Mouse (Mus musculus): ENCODE results near the gene Dglucy.

Dglucy gene

GRCm38 (mm10) chr12:100841211-100841792 is 62.4 kb downstream of the Dglucy start:
- in situ Hi-C loops (cut with MseI, MboI), result loop anchor here (10.0 kb wide), 2 partner anchors 237 to 267 kb away; no protein-coding TSS in a partner anchor

GRCm38 (mm10) chr12:100843171-100843570 is 64.3 kb downstream of the Dglucy start:
- in situ Hi-C loops (cut with MseI, MboI), result loop anchor here (10.0 kb wide), 2 partner anchors 238 to 268 kb away; no protein-coding TSS in a partner anchor

GRCm38 (mm10) chr12:100844546-100844945 is 65.7 kb downstream of the Dglucy start:
- in situ Hi-C loops (cut with MseI, MboI), result loop anchor here (10.0 kb wide), 2 partner anchors 240 to 270 kb away; no protein-coding TSS in a partner anchor

GRCm38 (mm10) chr12:100845829-100846228 is 67.0 kb downstream of the Dglucy start:
- in situ Hi-C loops (cut with MseI, MboI), result loop anchor here (5.0 to 10.0 kb wide), 3 partner anchors 81 to 271 kb away; no protein-coding TSS in a partner anchor

GRCm38 (mm10) chr12:100846566-100846965 is 67.7 kb downstream of the Dglucy start:
- in situ Hi-C loops (cut with MseI, MboI), result loop anchor here (5.0 to 10.0 kb wide), 3 partner anchors 81 to 272 kb away; no protein-coding TSS in a partner anchor

- in situ Hi-C loops (cut with MseI, MboI), result loop anchor here (5.0 to 10.0 kb wide), 3 partner anchors 80 to 273 kb away; no protein-coding TSS in a partner anchor
Observed at GRCm38 (mm10) chr12:100847437-100848080, 68.7 kb downstream of the Dglucy start.

GRCm38 (mm10) chr12:100849421-100850138 is 70.7 kb downstream of the Dglucy start:
- in situ Hi-C loops (cut with MseI, MboI), result loop anchor here (5.0 to 10.0 kb wide), 4 partner anchors 78 to 275 kb away; no protein-coding TSS in a partner anchor

GRCm38 (mm10) chr12:100852370-100852769 is 73.5 kb downstream of the Dglucy start:
- in situ Hi-C loops (cut with MseI, MboI), result loop anchor here in 1 of 2 experiments (10.0 kb wide), 1 partner anchor 182 kb away; no protein-coding TSS in a partner anchor

- in situ Hi-C loops (cut with MseI, MboI), result loop anchor here in 1 of 2 experiments (10.0 kb wide), 1 partner anchor 178 kb away; no protein-coding TSS in a partner anchor
Observed at GRCm38 (mm10) chr12:100856337-100856736, 77.5 kb downstream of the Dglucy start.

- in situ Hi-C loops (cut with MseI, MboI), result loop anchor here in 1 of 2 experiments (10.0 kb wide), 1 partner anchor 177 kb away; no protein-coding TSS in a partner anchor
Observed at GRCm38 (mm10) chr12:100857791-100858190, 78.9 kb downstream of the Dglucy start.

GRCm38 (mm10) chr12:100862272-100862671 is 83.4 kb downstream of the Dglucy start:
- in situ Hi-C loops (cut with MseI, MboI), result loop anchor here in 1 of 2 experiments (5.0 kb wide), 1 partner anchor 1045 kb away; no protein-coding TSS in a partner anchor

GRCm38 (mm10) chr12:100862856-100863446 is 84.1 kb downstream of the Dglucy start:
- in situ Hi-C loops (cut with MseI, MboI), result loop anchor here in 1 of 2 experiments (5.0 kb wide), 1 partner anchor 1044 kb away; no protein-coding TSS in a partner anchor

GRCm38 (mm10) chr12:100865072-100865471 is 86.2 kb downstream of the Dglucy start:
- in situ Hi-C loops (cut with MseI, MboI), result no loop called here

- in situ Hi-C loops (cut with MseI, MboI), result no loop called here
Observed at GRCm38 (mm10) chr12:100865509-100866078, 86.7 kb downstream of the Dglucy start.

GRCm38 (mm10) chr12:100867097-100867496 is 88.2 kb downstream of the Dglucy start:
- in situ Hi-C loops (cut with MseI, MboI), result no loop called here

- in situ Hi-C loops (cut with MseI, MboI), result no loop called here
Observed at GRCm38 (mm10) chr12:100868049-100868622, 89.3 kb downstream of the Dglucy start.

- in situ Hi-C loops (cut with MseI, MboI), result no loop called here
Observed at GRCm38 (mm10) chr12:100871234-100871633, 92.4 kb downstream of the Dglucy start.

- in situ Hi-C loops (cut with MseI, MboI), result no loop called here
Observed at GRCm38 (mm10) chr12:100871841-100872240, 93.0 kb downstream of the Dglucy start.

- in situ Hi-C loops (cut with MseI, MboI), result no loop called here
Observed at GRCm38 (mm10) chr12:100873612-100874011, 94.8 kb downstream of the Dglucy start.

- in situ Hi-C loops (cut with MseI, MboI), result no loop called here
Observed at GRCm38 (mm10) chr12:100875553-100875952, 96.7 kb downstream of the Dglucy start.

Measured in mouse trophoblast stem cell (cell line).